Mouse (Mus musculus) testis, adult 2 months (tissue): ENCODE results near the gene Slc25a27.

Source experiments
- CTCF ChIP-seq: fragments of 200-500 bp; IDR thresholded peaks from 2 replicates; pipeline ENCODE4 v1.5.1; 2012; ENCODE audit warnings: low read depth, mild to moderate bottlenecking, inconsistent platforms, low read length, moderate library complexity; ENCODE audit not compliant: control insufficient read depth, insufficient read depth, insufficient replicate concordance
- POLR2A ChIP-seq: fragments of 200-500 bp; IDR thresholded peaks from 2 replicates; pipeline ENCODE4 v1.6.1; 2012; ENCODE audit warnings: low read depth, mild to moderate bottlenecking, inconsistent platforms, low read length, moderate library complexity; ENCODE audit not compliant: control insufficient read depth

DNA sequence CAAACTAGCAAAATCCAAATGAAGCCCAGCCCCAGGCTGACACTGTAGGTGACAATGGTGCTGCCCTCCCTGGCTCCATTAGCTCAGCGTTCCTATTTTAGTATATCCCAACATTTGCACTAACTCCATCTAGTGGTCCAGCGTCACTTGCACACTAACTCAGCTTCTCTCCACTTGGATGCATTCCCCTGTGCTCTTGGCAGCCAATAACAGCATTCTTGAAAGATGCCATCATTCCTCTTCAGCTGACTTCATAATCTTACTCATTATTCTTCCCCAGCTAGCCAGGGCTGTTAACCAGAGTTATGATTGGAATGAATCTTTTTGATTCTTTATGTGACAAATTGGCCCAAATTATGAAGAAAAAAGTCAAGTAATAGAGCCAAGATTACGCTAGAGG is 40.2 kb upstream of the Slc25a27 start:
- TF ChIP-seq CTCF (no peak), POLR2A (no peak)
